Mouse (Mus musculus): Measurements from ENCODE around the gene Grid1.

DNA sequence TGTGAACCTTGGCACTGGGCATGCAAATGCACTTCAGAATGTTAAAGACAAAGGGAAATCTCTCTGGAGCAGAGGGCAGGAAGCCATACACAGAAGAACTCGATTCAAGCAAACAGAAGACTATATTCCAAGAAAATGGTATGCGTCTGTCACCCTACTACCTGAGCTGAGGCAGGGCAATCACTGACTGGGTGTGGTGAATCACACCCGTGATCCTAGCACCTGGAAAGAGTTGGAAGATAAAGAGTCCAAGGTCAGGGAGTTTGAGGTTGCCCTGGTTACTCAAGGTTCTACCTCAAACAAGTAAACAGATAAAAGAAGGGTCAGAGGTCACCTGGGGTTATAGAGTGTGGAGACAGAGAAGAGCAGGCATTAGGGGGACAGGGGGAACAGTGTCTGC lies 46.2 kb upstream of the Grid1 start:
- TF ChIP-seq CTCF (IDR thresholded peaks at IDR 0.05) (no peak), POLR2A (IDR thresholded peaks at IDR 0.05; ENCODE audit: insufficient read depth, low read depth, low read length) (no peak), EP300 (IDR thresholded peaks at IDR 0.05; ENCODE audit: insufficient read depth, low read depth, low read length) (no peak)
